Mouse (Mus musculus): ENCODE data around the gene Cbx5.
"Not testable (repeated sequence)": the region's sequence is repeated elsewhere in the genome, so short reads cannot be mapped to it uniquely, and the experiment has no call there.

The Cbx5 gene

GRCm38 (mm10) chr15:103250195-103250740 lies 10.7 kb upstream of the Cbx5 start:
- DNase-seq = peak; percentile 75 to 88

- DNase-seq = not testable (repeated sequence)
Observed at GRCm38 (mm10) chr15:103249511-103249910, 9.9 kb upstream of the Cbx5 start.

- DNase-seq = peak; percentile 14 to 54
Observed at GRCm38 (mm10) chr15:103248401-103249313, 9.0 kb upstream of the Cbx5 start.

- no peak for DNase-seq
Observed at GRCm38 (mm10) chr15:103247782-103248400, 8.3 kb upstream of the Cbx5 start.

- DNase-seq = no peak
Observed at GRCm38 (mm10) chr15:103247078-103247781, 7.6 kb upstream of the Cbx5 start.

- no peak for DNase-seq
Observed at GRCm38 (mm10) chr15:103245616-103246015, 6.0 kb upstream of the Cbx5 start.

GRCm38 (mm10) chr15:103242885-103243284 lies 3.3 kb upstream of the Cbx5 start:
- DNase-seq = no peak

- DNase-seq = not testable (repeated sequence)
Observed at GRCm38 (mm10) chr15:103241071-103242018, 1.7 kb upstream of the Cbx5 start.

GRCm38 (mm10) chr15:103240160-103241028 lies 778 bp upstream of the Cbx5 start, which contains the start of gene Hnrnpa1:
Gene Hnrnpa1, plus strand, starts transcription at chr15:103240432.
- peak; percentile 94 to 95 for DNase-seq

- peak; percentile 96 to 97 for DNase-seq
Observed at GRCm38 (mm10) chr15:103239130-103239684, 409 bp downstream of the Cbx5 start.

GRCm38 (mm10) chr15:103237295-103237694 lies 2.3 kb downstream of the Cbx5 start:
- DNase-seq = no peak

- no peak for DNase-seq
Observed at GRCm38 (mm10) chr15:103233119-103233518, 6.5 kb downstream of the Cbx5 start.

- no peak for DNase-seq
Observed at GRCm38 (mm10) chr15:103228904-103229303, 10.7 kb downstream of the Cbx5 start.

- DNase-seq = no peak
Observed at GRCm38 (mm10) chr15:103227572-103227971, 12.0 kb downstream of the Cbx5 start.

- no peak for DNase-seq
Observed at GRCm38 (mm10) chr15:103227022-103227421, 12.6 kb downstream of the Cbx5 start.

- DNase-seq = no peak
Observed at GRCm38 (mm10) chr15:103224161-103224560, 15.5 kb downstream of the Cbx5 start.

GRCm38 (mm10) chr15:103221386-103221785 lies 18.2 kb downstream of the Cbx5 start:
- no peak for DNase-seq

- DNase-seq = peak in 1 of 2 experiments; percentile 26
Observed at GRCm38 (mm10) chr15:103220785-103221184, 18.8 kb downstream of the Cbx5 start.

GRCm38 (mm10) chr15:103216052-103216451 lies 23.6 kb downstream of the Cbx5 start:
- no peak for DNase-seq
